Mouse (Mus musculus) limb, embryonic 15.5 days (tissue): ENCODE measurements around the gene Plxnb2. TPM values are rescaled to one million over a fixed set of nuclear protein-coding genes. Genes with fewer than 3 reads are reported as not detected.

ENCODE experiments used
- ATAC-seq: fragments of 200-750 bp; cut with Nextera tagmentation; 2 replicates; pipeline ENCODE4 v1.8.0; 2017; ENCODE audit warnings: low read depth, moderate TSS enrichment; ENCODE audit not compliant: insufficient number of reproducible peaks, low FRiP score, low TSS enrichment
- H3K27ac ChIP-seq: fragments of 300-500 bp; sonication (generic); 2 replicates; pipeline ENCODE4 v1.5.1; 2015; ENCODE audit warnings: moderate library complexity, mild to moderate bottlenecking, inconsistent platforms
- H3K27me3 ChIP-seq: fragments of 300-500 bp; sonication (generic); 2 replicates; pipeline ENCODE4 v1.6.1; 2015; ENCODE audit warnings: inconsistent platforms
- H3K36me3 ChIP-seq: fragments of 300-500 bp; sonication (generic); 2 replicates; pipeline ENCODE4 v1.6.1; 2015; ENCODE audit warnings: inconsistent platforms
- H3K4me1 ChIP-seq: fragments of 300-500 bp; sonication (generic); 2 replicates; pipeline ENCODE4 v1.6.1; 2015; ENCODE audit warnings: inconsistent platforms
- H3K4me2 ChIP-seq: fragments of 300-500 bp; sonication (generic); 2 replicates; pipeline ENCODE4 v1.6.1; 2015; ENCODE audit warnings: mild to moderate bottlenecking, inconsistent platforms
- H3K4me3 ChIP-seq: fragments of 300-500 bp; sonication (generic); 2 replicates; pipeline ENCODE4 v1.5.1; 2015; ENCODE audit warnings: mild to moderate bottlenecking, inconsistent platforms
- H3K9ac ChIP-seq: fragments of 300-500 bp; sonication (generic); 2 replicates; pipeline ENCODE4 v1.6.1; 2015; ENCODE audit warnings: inconsistent platforms
- H3K9me3 ChIP-seq: fragments of 300-500 bp; sonication (generic); 2 replicates; pipeline ENCODE4 v1.6.1; 2016; ENCODE audit warnings: inconsistent platforms
- WGBS: fragments of 180-500 bp; shearing (Covaris S2); methylation state at CpG from one replicate; pipeline ENCODE4 v1.1.7; 2015; 5-methylcytosine and 5-hydroxymethylcytosine counted together
- microRNA-seq: library from miRNA; unstranded; fragments of <30 nt; microRNA quantifications from one replicate; pipeline ENCODE4, GENCODE M21; 2016
- polyA plus RNA-seq: library from polyadenylated mRNA; unstranded; fragments of >200 nt; fragmentation: Nextera tagmentation; extraction: Ambion mirVana; gene quantifications from 2 replicates; pipeline ENCODE4 v1.2.1, GENCODE M21; 2015

Plxnb2 gene
- polyA plus RNA-seq, 1 experiment from 2014 or later = 149 TPM

DNA sequence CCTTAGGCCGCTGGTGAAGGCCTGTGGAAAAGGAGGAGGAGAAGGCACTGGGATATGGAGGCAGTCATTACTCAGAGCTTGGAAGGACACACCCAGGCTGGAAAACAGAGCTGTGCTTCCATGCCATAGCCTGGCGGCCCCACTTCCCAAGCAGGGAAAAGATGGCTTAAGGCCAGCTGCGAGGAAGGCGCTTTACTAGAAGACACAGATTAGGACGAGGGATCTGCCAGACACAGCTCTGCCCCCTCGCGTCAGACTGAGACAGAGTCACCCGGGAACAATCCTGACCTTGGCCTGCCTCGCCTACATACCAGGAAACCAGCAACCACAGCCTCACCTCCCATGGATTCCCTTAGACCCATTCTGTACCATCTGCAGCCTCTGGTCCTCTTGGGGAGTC is 70.4 kb downstream of the Plxnb2 start:
- no peak overlapping the region for H3K4me2 ChIP-seq
- no peak for ATAC-seq
- H3K27ac ChIP-seq = no peak overlapping the region
- H3K4me1 ChIP-seq = no peaks in the 10 kb centered on the region
- H3K27me3 ChIP-seq = no peaks in the 10 kb centered on the region
- peaks cover 90% of the 10 kb centered on the region for H3K36me3 ChIP-seq
- no peaks in the 10 kb centered on the region for H3K9me3 ChIP-seq
- no peak overlapping the region for H3K4me3 ChIP-seq
- WGBS = 76% methylated on average over 9 of the region's 9 CpGs
- H3K9ac ChIP-seq = no peak overlapping the region

DNA sequence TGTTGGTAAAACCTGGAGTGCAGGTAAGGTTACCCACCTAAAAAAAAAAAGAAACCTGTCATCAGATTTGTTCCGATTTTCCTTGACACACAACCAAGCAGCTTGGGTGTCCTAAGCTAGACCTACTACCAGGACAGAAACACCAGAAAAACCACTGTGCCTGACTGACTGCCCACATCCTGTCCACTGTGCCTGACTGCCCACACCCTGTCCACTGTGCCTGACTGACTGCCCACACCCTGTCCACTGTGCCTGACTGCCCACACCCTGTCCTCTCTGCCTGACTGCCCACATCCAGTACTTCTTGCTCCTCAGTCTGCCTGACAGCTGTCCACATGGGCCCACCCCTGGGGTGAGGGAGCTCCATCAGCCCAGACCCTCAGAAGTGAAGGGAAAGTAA is 73.6 kb downstream of the Plxnb2 start:
- no peak overlapping the region for H3K9ac ChIP-seq
- H3K9me3 ChIP-seq = no peaks in the 10 kb centered on the region
- ATAC-seq = no peak
- H3K4me3 ChIP-seq = no peak overlapping the region
- H3K36me3 ChIP-seq = peaks cover 100% of the 10 kb centered on the region
- H3K27ac ChIP-seq = no peak overlapping the region
- H3K27me3 ChIP-seq = no peaks in the 10 kb centered on the region
- no peak overlapping the region for H3K4me2 ChIP-seq
- H3K4me1 ChIP-seq = no peaks in the 10 kb centered on the region
- WGBS = 89% methylated on average over 1 of the region's 1 CpGs

DNA sequence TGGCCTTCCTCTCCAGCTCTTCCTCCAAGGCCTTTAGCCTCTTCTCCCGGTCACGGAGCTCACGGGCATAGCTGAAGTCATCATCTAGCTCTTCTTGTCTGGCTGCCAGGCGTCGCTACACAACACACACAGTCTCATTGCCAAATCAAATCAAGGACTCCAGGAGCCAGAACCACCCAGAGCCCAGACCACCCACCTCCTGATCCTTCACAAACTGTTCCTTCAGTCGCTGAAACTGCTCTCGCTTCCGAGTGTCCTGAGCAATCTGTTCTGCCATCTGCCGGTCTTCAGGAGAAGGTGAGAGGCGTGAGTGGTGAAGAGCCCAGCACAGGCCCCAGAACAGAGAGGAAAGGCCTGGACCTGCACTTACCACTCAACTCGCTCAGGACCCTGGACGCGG is 74.5 kb downstream of the Plxnb2 start:
- ATAC-seq = no peak
- peaks cover 100% of the 10 kb centered on the region for H3K36me3 ChIP-seq
- WGBS = 94% methylated on average over 13 of the region's 13 CpGs
- no peaks in the 10 kb centered on the region for H3K4me1 ChIP-seq
- H3K9ac ChIP-seq = no peak overlapping the region
- no peak overlapping the region for H3K27ac ChIP-seq
- H3K27me3 ChIP-seq = no peaks in the 10 kb centered on the region
- H3K9me3 ChIP-seq = no peaks in the 10 kb centered on the region
- H3K4me3 ChIP-seq = no peak overlapping the region
- no peak overlapping the region for H3K4me2 ChIP-seq

Small RNA genes within 50 kb of the gene (microRNA-seq; reads per million reads assigned to microRNA genes)
- gene Mir6958 (1.0 reads per million), gene Mir7118 (not detected)

Other genes with a start within 250 kb of the Plxnb2 start
- gene Ttll8, start 226.4 kb downstream of the Plxnb2 start, polyA plus RNA-seq = not detected in 2 replicates
- 0.40 TPM in 2 replicates for gene Mlc1, start 201.8 kb downstream of the Plxnb2 start, polyA plus RNA-seq
- 0.08 and 0.63 TPM in 2 replicates for gene Mov10l1, start 197.9 kb downstream of the Plxnb2 start, polyA plus RNA-seq
- 0.31 and 0.34 TPM in 2 replicates for gene Panx2, start 121.1 kb downstream of the Plxnb2 start, polyA plus RNA-seq
- 56.6 and 56.9 TPM in 2 replicates for gene Trabd, start 105.7 kb downstream of the Plxnb2 start, polyA plus RNA-seq
- 14.4 and 16.9 TPM in 2 replicates for gene Selenoo, start 91.7 kb downstream of the Plxnb2 start, polyA plus RNA-seq
- 12.6 and 12.7 TPM in 2 replicates for gene Tubgcp6, start 57.7 kb downstream of the Plxnb2 start, polyA plus RNA-seq
- gene Hdac10, start 52.1 kb downstream of the Plxnb2 start, polyA plus RNA-seq = 22.4 and 23.4 TPM in 2 replicates
- gene Mapk12, start 40.1 kb downstream of the Plxnb2 start, polyA plus RNA-seq = 7.1 and 15.4 TPM in 2 replicates
- 7.8 and 8.3 TPM in 2 replicates for gene Mapk11, start 31.2 kb downstream of the Plxnb2 start, polyA plus RNA-seq
- 12.4 and 13.0 TPM in 2 replicates for gene Dennd6b, start 15.7 kb upstream of the Plxnb2 start, polyA plus RNA-seq
- 24.5 and 25.0 TPM in 2 replicates for gene Ppp6r2, start 30.8 kb upstream of the Plxnb2 start, polyA plus RNA-seq
- 50.9 and 55.3 TPM in 2 replicates for gene Sbf1, start 134.5 kb upstream of the Plxnb2 start, polyA plus RNA-seq
- gene Adm2, start 141.9 kb upstream of the Plxnb2 start, polyA plus RNA-seq = 1.6 and 1.9 TPM in 2 replicates
- gene Miox, start 153.6 kb upstream of the Plxnb2 start, polyA plus RNA-seq = not detected in 2 replicates
- 67.8 and 77.2 TPM in 2 replicates for gene Lmf2, start 174.9 kb upstream of the Plxnb2 start, polyA plus RNA-seq
- gene Ncaph2, start 174.9 kb upstream of the Plxnb2 start, polyA plus RNA-seq = 151 and 161 TPM in 2 replicates
- gene Sco2, start 193.1 kb upstream of the Plxnb2 start, polyA plus RNA-seq = 5.5 and 5.6 TPM in 2 replicates
- gene Tymp, start 196.3 kb upstream of the Plxnb2 start, polyA plus RNA-seq = 1.0 and 1.6 TPM in 2 replicates
- 0.42 and 0.56 TPM in 2 replicates for gene Odf3b, start 198.5 kb upstream of the Plxnb2 start, polyA plus RNA-seq
- gene Klhdc7b, start 204.1 kb upstream of the Plxnb2 start, polyA plus RNA-seq = not detected in 2 replicates
- not detected in 2 replicates for gene Syce3, start 229.7 kb upstream of the Plxnb2 start, polyA plus RNA-seq
- 0.91 and 6.1 TPM in 2 replicates for gene Cpt1b, start 245.1 kb upstream of the Plxnb2 start, polyA plus RNA-seq
- gene C730034F03Rik, start 248.8 kb upstream of the Plxnb2 start, polyA plus RNA-seq = 2.1 and 3.5 TPM in 2 replicates
- 0.16 TPM in 1 of 2 replicates, not detected in the other for gene Gm44502, start 248.9 kb upstream of the Plxnb2 start, polyA plus RNA-seq
- gene Chkb, start 249.1 kb upstream of the Plxnb2 start, polyA plus RNA-seq = 53.0 and 55.5 TPM in 2 replicates